Mouse (Mus musculus) neural tube, embryonic 11.5 days (tissue): ENCODE data around the gene Rrp8. TPM values are rescaled to one million over a fixed set of nuclear protein-coding genes. Genes with fewer than 3 reads are reported as not detected.

Source experiments
- ATAC-seq: fragments of 200-750 bp; cut with Nextera tagmentation; 2 replicates; pipeline ENCODE4 v1.8.0; 2017; ENCODE audit warnings: moderate number of reproducible peaks, mild to moderate bottlenecking, moderate TSS enrichment, moderate library complexity; ENCODE audit not compliant: insufficient read depth, low FRiP score, low TSS enrichment
- DNase-seq: peaks from one replicate; pipeline ENCODE4 v3.0.0-alpha.2; 2015; ENCODE audit warnings: low spot score
- H3K27ac ChIP-seq: fragments of 300-500 bp; sonication (generic); 2 replicates; pipeline ENCODE4 v1.5.1; 2014; ENCODE audit warnings: low read depth, mild to moderate bottlenecking, low read length
- H3K27me3 ChIP-seq: fragments of 300-500 bp; sonication (generic); 2 replicates; pipeline ENCODE4 v1.6.1; 2014; ENCODE audit warnings: mild to moderate bottlenecking, low read length, mixed read lengths; ENCODE audit not compliant: control insufficient read depth, insufficient read depth
- H3K36me3 ChIP-seq: fragments of 300-500 bp; sonication (generic); 2 replicates; pipeline ENCODE4 v1.6.1; 2014; ENCODE audit warnings: mild to moderate bottlenecking, low read length, moderate library complexity, mixed read lengths; ENCODE audit not compliant: control insufficient read depth, insufficient read depth
- H3K4me1 ChIP-seq: fragments of 300-500 bp; sonication (generic); 2 replicates; pipeline ENCODE4 v1.6.1; 2014; ENCODE audit warnings: low read length, mixed read lengths; ENCODE audit not compliant: control insufficient read depth, insufficient read depth
- H3K4me2 ChIP-seq: fragments of 300-500 bp; sonication (generic); 2 replicates; pipeline ENCODE4 v1.6.1; 2014; ENCODE audit warnings: low read depth, mild to moderate bottlenecking, moderate library complexity
- H3K4me3 ChIP-seq: fragments of 300-500 bp; sonication (generic); 2 replicates; pipeline ENCODE4 v1.5.1; 2014; ENCODE audit warnings: low read depth, low read length
- H3K9ac ChIP-seq: fragments of 300-500 bp; sonication (generic); 2 replicates; pipeline ENCODE4 v1.6.1; 2014; ENCODE audit warnings: mild to moderate bottlenecking, low read length
- H3K9me3 ChIP-seq: fragments of 300-500 bp; sonication (generic); 2 replicates; pipeline ENCODE4 v1.6.1; 2016; ENCODE audit warnings: low read length; ENCODE audit not compliant: control insufficient read depth
- WGBS: fragments of 180-500 bp; shearing (Covaris S2); extraction: QIAGEN DNeasy Blood & Tissue Kit; methylation state at CpG from one replicate; pipeline ENCODE4 v1.1.7; 2014; 5-methylcytosine and 5-hydroxymethylcytosine counted together
- polyA plus RNA-seq: library from polyadenylated mRNA; unstranded; fragments of >200 nt; fragmentation: Nextera tagmentation; extraction: Ambion mirVana; gene quantifications from 2 replicates; pipeline ENCODE4 v1.2.1, GENCODE M21; 2014

Gene Rrp8
- polyA plus RNA-seq, 1 experiment from 2014 or later: 37.5 TPM

GRCm38 (mm10) chr7:105774661-105775060, 37.5 kb upstream of the Rrp8 start:
- Histone ChIP-seq H3K9me3 (no peaks in the 10 kb centered on the region), H3K27me3 (no peaks in the 10 kb centered on the region), H3K27ac (no peak overlapping the region), H3K9ac (no peak overlapping the region), H3K4me1 (peaks cover 14% of the 10 kb centered on the region), H3K4me3 (no peak overlapping the region), H3K36me3 (peaks cover 16% of the 10 kb centered on the region), H3K4me2 (no peak overlapping the region)
- DNase-seq (no peak), ATAC-seq (no peak)
- 56% methylated on average over 8 of the region's 8 CpGs for WGBS

GRCm38 (mm10) chr7:105773041-105773440, 35.9 kb upstream of the Rrp8 start:
- 93% methylated on average over 5 of the region's 5 CpGs for WGBS
- H3K4me3 ChIP-seq: no peak overlapping the region
- peaks cover 16% of the 10 kb centered on the region for H3K36me3 ChIP-seq
- DNase-seq (no peak), ATAC-seq (no peak)
- H3K9ac ChIP-seq: no peak overlapping the region
- peaks cover 13% of the 10 kb centered on the region for H3K4me1 ChIP-seq
- no peaks in the 10 kb centered on the region for H3K27me3 ChIP-seq
- no peaks in the 10 kb centered on the region for H3K9me3 ChIP-seq
- H3K4me2 ChIP-seq: no peak overlapping the region
- no peak overlapping the region for H3K27ac ChIP-seq

GRCm38 (mm10) chr7:105772331-105772730, 35.1 kb upstream of the Rrp8 start:
- DNase-seq (no peak), ATAC-seq (no peak)
- H3K9ac ChIP-seq: no peak overlapping the region

GRCm38 (mm10) chr7:105769959-105770358, 32.8 kb upstream of the Rrp8 start:
- no peak for ATAC-seq
- no peak overlapping the region for H3K4me3 ChIP-seq
- H3K4me1 ChIP-seq: peaks cover 14% of the 10 kb centered on the region
- no peak overlapping the region for H3K4me2 ChIP-seq
- H3K9ac ChIP-seq: no peak overlapping the region
- H3K36me3 ChIP-seq: peaks cover 26% of the 10 kb centered on the region
- no peak for DNase-seq
- no peak overlapping the region for H3K27ac ChIP-seq
- 0 out of 2 replicates have a peak, but pooled peaks cover 2% of the 10 kb centered on the region for H3K27me3 ChIP-seq
- WGBS: 91% methylated on average over 3 of the region's 3 CpGs
- no peaks in the 10 kb centered on the region for H3K9me3 ChIP-seq

More at GRCm38 (mm10) chr7:105772331-105772730, 35.1 kb upstream of the Rrp8 start:
- WGBS: 96% methylated on average over 15 of the region's 15 CpGs
- peaks cover 15% of the 10 kb centered on the region for H3K4me1 ChIP-seq
- H3K9me3 ChIP-seq: no peaks in the 10 kb centered on the region
- no peak overlapping the region for H3K4me3 ChIP-seq
- no peak overlapping the region for H3K27ac ChIP-seq
- no peak overlapping the region for H3K4me2 ChIP-seq
- no peaks in the 10 kb centered on the region for H3K27me3 ChIP-seq
- H3K36me3 ChIP-seq: peaks cover 16% of the 10 kb centered on the region

GRCm38 (mm10) chr7:105767729-105768165, 30.6 kb upstream of the Rrp8 start:
- Histone ChIP-seq H3K9ac (no peak overlapping the region), H3K27me3 (peaks cover 19% of the 10 kb centered on the region), H3K27ac (peak overlapping the region; percentile 27; the same call in 1 of the 2 replicates), H3K4me2 (no peak overlapping the region), H3K4me1 (peaks cover 12% of the 10 kb centered on the region), H3K4me3 (no peak overlapping the region), H3K9me3 (no peaks in the 10 kb centered on the region), H3K36me3 (peaks cover 36% of the 10 kb centered on the region)
- WGBS: 12% methylated on average over 6 of the region's 6 CpGs
- DNase-seq (no peak), ATAC-seq (no peak)

- peaks cover 32% of the 10 kb centered on the region for H3K36me3 ChIP-seq
- no peak for ATAC-seq
- WGBS: 92% methylated on average over 11 of the region's 11 CpGs
Measured at GRCm38 (mm10) chr7:105764331-105764730, 27.1 kb upstream of the Rrp8 start.

GRCm38 (mm10) chr7:105762517-105763270, 25.5 kb upstream of the Rrp8 start:
- DNase-seq (no peak), ATAC-seq (no peak)
- Histone ChIP-seq H3K4me3 (no peak overlapping the region), H3K9ac (no peak overlapping the region), H3K9me3 (no peaks in the 10 kb centered on the region), H3K27ac (no peak overlapping the region), H3K4me2 (no peak overlapping the region), H3K36me3 (peaks cover 44% of the 10 kb centered on the region), H3K27me3 (peaks cover 23% of the 10 kb centered on the region), H3K4me1 (0 out of 2 replicates have a peak, but pooled peaks cover 3% of the 10 kb centered on the region)
- 19% methylated on average over 55 of the region's 55 CpGs for WGBS

More at GRCm38 (mm10) chr7:105764331-105764730, 27.1 kb upstream of the Rrp8 start:
- no peaks in the 10 kb centered on the region for H3K9me3 ChIP-seq
- H3K27me3 ChIP-seq: peaks cover 23% of the 10 kb centered on the region
- no peak overlapping the region for H3K27ac ChIP-seq
- H3K4me1 ChIP-seq: peaks cover 12% of the 10 kb centered on the region
- no peak for DNase-seq
- H3K4me2 ChIP-seq: no peak overlapping the region
- H3K4me3 ChIP-seq: no peak overlapping the region
- H3K9ac ChIP-seq: no peak overlapping the region

GRCm38 (mm10) chr7:105761813-105762484, 24.8 kb upstream of the Rrp8 start:
- H3K36me3 ChIP-seq: peaks cover 50% of the 10 kb centered on the region

More at GRCm38 (mm10) chr7:105761813-105762484, 24.8 kb upstream of the Rrp8 start:
- Histone ChIP-seq H3K4me2 (no peak overlapping the region), H3K27ac (no peak overlapping the region), H3K9me3 (no peaks in the 10 kb centered on the region), H3K9ac (no peak overlapping the region), H3K4me3 (no peak overlapping the region), H3K4me1 (no peaks in the 10 kb centered on the region), H3K27me3 (peaks cover 23% of the 10 kb centered on the region)
- ATAC-seq (0 out of 2 replicates have a peak, but pooled peaks have one; percentile 11), DNase-seq (peak; percentile 19)
- WGBS: 18% methylated on average over 43 of the region's 51 CpGs
